Mouse (Mus musculus) layer of hippocampus, postnatal 25 days (tissue): ENCODE measurements around the gene Txnrd1. TPM values are rescaled to one million over a fixed set of nuclear protein-coding genes. Genes with fewer than 3 reads are reported as not detected.

Source experiments
- DNase-seq, 2 experiments: peaks; one replicate each; pipeline ENCODE4 v3.0.0; 2022; ENCODE audit warnings: mixed read lengths in 2 of 2, low spot score in 1 of 2; ENCODE audit errors: extremely low spot score in 1 of 2
- total RNA-seq, 2 experiments: library from RNA; stranded (reverse); gene quantifications; 2 replicates each; pipeline ENCODE4 v1.2.3; 2021

The Txnrd1 gene
- total RNA-seq, 2 experiments from 2014 or later = 45.5 to 55.2 TPM

DNA sequence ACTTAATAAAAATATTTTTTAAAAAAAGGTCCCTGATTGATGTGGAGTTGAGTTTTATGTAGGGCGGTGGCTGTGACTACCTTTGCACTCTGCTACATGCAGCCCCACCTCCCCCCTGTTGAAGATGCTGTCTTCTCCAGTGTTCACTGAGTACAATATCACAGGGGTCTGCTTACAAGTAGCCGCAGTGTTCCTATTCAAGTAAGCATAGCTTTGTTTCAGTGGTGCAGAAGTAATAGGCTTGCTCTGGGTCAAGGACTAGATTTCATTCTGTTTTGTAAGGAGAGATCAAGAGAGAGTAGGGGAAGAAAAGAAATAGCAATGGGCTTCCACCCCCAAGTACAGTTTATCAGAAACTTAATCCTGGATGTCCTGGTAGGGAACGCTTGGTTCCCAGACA is 16.2 kb upstream of the Txnrd1 start:
- no peak for DNase-seq

DNA sequence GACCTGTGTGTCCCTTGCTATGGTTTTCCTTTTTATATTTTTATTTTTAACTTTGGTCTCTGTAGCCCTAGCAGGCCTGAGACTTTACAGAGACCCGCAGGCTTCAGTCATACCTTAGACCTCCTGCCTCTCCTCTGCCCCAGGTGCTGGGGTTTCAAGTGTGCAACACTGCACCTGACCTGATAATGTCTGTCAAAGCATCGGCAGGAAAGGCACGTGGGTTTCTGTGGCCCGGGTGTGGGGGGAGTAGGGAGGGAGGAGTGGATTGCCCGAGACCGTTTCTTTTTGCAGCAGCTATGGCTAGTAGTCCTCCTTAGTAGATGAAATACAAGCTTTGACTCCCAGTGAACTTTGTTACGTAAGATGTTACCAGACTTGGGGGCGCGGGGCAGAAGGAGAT is 15.8 kb upstream of the Txnrd1 start:
- no peak for DNase-seq

DNA sequence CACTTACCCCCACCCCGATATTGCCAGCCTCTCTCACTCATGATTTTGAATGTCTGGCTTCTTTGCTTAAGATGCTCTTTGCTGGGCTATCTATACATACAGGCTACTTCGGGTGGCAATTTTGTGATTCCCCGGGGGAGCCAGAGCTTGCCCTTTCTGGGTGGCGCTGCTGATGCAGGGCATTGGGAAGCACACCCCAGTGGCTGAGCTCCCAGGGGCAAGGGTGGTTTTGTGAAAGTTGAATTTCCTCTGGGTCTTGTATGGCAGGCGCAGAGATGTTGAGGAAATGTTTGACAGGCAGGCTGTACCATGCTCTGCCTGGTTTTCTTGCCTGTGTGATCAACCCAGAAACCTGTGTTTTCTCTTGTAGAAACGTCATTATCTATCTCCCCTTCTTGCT is 15.1 kb upstream of the Txnrd1 start:
- no peak for DNase-seq

DNA sequence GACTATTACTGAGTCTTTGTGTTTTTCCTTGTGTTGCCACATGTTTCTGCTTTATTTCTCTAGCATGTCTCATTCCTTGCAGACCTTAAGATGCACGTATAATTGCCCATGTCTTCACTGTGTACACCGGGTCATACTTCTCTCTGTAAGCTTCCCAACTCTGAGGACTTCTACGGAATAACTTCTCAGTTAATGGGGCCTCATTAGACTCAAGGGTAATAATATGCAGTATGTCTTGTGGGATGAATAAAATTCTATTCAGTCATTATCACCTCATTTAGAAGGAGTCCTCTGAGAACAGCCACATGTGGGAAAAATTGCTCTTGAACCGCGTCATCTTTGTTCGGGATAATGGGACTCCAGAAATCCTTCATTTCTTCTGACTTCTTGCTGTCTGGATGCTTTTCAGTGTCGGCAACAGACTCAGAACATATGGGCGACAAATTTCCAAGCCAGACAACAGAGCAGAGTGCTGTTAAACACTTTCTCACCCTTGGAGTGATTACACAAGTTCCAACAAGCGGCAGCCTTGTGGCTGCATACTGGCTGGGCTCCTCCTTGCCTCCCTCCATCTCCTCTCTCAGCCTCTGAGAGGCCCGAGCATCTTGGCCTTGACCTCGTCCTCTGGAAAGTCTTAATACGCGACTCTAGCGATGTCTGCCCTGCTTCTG is 10.5 kb upstream of the Txnrd1 start:
- no peak for DNase-seq

DNA sequence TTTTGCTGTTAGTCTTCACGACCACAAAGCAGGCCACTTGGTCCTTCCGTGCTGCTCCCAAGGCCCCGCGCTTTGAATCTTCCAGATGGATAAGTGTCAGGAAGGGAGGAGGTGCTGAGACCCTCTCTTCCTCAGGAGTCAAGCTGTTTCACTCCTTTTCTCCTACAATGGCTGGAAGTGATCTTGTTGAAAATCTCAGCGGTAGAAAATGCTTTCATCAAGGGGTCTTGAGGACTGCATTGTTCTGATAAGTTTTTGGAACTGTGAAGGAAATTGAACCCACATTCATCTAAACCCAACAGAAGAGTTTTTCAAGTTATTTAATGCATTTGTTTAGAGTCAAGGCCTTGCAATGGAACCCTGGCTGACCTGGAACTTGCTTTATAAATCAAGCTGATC is 10.0 kb upstream of the Txnrd1 start:
- DNase-seq = no peak

DNA sequence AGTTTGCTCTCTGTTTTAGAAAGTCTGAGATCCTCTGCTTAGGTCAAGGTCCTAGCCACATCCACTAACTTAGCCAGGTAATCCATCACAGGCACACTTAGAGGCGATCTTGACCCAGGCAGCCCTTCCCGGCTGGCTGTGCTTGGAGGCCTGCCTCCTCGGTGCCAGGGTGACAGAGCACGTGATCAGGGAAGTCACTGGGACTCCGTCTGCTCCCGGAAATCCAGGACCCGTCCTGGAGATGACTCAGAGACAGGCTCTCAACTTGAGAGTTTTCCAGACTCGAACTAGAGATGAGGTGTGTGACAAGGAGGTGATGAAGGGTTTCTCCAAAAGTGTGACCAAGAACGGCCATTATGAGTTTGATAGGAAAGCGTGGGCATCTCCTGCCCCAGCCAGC is 9.2 kb upstream of the Txnrd1 start:
- no peak for DNase-seq

DNA sequence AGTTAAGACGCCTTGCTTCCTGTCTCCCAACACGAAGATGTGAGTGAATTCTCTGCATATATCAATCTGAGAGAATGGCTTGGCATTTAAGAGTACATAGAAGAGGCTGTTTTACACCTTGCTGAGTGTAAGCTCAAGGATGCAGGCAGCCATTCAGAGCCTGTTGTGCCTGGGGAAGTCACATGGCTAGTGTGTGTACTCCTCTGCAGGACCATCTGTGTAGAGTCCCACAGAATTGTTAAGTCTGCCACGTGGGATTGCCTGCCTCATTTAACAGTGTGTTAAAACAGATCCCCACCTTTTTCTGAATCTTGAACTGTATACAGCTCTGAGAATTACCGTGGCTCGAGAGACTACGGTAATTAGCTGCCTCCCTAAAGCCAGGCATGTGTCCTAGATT is 7.2 kb upstream of the Txnrd1 start:
- no peak for DNase-seq

DNA sequence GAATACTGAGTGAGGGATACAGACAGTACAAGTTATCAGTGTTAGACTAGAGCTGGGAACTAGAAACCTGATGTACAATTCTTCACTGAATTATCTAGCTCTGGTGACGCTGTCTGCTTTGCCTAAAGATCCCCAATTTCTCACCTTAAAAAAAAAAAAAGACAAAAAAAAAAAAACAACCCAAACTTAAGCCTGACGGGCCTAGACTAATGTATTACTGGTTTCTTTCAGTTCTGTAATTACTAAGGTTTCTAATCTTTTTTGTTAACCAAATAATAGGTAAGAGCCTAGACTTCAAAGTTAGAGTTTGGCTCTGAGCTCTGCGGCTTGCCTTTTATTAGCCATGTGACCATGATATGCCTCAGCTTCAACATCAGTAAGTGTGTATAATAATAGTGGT is 2.1 kb downstream of the Txnrd1 start:
- DNase-seq = no peak

DNA sequence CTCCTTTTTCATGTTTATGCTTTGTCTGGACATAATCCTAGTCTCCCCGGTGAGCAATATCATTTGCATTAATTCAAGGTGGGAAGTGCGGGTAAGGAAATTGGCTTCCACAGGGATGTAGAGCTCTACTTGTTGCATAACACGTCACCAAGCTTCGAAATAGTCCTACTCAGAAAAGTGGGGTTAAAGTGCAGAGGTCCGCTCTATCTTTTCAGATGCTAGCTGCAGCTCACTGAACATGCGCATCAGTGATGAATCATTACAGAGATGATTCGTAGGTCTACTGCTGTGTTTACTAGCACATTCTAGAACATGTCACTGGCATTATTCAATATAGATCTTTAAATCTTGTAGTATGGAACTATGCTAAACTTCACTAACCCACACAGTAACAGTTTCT is 4.6 kb downstream of the Txnrd1 start:
- DNase-seq = no peak

DNA sequence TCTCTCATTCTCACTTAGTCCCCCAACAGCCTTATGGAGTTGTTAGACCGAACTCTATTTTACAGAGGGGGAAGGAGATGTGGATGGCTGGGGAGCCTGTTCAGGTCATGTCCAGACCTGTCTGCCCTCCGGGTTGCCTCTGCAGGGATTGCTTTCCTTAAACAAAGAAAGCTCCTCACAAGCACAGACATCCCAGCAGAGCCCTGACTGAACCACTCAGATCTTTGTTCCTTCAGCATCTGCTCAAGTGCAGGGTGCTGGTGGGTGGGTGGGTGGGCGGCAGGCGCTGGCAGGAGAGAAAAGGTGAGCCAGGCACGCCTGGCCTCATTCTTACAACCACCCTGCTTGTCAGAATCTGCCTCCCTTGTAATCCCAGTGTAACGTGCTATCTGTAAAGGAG is 10.3 kb downstream of the Txnrd1 start:
- DNase-seq = no peak

DNA sequence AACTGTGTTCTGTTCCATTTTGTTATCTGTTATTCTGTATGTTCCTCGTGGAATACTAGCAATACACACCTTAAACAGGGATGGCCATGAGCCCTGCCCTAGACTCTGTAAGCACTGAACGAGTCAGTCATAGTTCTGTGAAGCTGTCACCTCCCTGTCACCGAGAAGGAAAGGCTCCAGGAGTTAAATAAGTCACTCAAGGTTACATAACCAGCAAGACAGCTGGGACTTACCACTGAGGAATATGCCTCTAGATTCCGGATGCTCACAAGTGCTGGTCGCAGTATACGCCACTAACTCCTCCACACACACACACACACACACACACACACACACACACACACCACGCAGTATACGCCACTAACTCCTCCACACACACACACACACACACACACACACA is 11.0 kb downstream of the Txnrd1 start:
- no peak for DNase-seq

DNA sequence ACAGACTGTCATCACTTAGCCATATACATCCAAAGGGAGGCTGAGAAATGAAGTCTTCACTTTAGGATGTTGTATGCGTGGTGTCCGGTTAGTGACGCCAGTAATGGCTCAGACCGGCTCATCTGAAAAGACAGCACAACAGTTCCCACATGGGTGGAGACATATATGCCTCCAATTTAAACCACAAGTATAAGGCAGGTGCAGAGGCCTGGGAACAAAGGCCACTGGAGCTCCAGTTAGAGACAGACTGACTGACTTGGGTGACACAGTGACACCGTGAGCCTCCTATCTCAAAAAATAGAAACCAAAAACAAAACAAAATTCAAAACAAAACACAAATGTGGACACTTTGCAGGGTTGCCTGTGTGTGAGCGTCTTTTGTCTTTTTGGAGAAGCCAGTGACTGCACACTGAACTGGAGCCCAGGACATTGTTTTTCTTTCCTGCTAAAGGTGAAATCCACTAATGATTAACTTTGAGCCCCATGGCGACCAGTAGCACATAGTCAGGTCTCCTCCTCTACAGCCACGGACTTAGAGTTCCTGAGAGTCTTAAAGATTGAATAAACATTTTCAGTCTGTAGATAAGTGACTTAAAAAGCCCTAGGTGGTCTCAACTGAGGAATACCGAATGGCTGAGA is 14.2 kb downstream of the Txnrd1 start:
- no peak for DNase-seq

DNA sequence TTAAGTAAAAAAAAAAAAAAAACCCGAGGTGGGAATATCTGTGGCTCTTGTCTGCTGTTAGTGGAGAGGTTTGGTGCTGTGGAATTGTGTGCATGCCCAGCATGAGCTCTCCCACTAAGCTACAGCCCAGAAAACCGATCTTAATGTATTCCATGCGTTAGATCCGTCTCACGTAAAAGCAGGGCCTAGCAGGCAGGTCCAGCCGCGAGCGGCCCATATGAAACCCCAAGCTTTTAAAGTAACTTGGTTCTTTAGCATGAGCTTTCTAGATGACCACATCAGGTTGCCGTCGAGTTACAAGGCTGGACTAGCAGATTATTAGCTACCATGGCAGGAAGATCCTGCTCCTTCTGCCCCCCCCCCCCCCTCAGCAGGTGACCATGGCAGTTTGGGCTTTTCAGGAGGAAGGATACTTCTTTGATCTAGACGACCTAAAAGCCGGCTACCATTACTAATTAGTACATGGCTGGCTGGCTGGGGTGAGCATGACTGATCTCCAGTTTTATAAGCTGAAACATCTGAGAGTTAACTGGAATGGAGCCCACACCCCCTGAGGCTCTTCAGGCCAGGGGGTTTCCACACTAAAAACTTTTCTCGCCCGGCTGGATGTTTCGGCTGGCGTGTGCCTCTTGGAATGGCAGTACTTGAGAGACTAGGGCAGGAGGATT is 16.1 kb downstream of the Txnrd1 start:
- DNase-seq = no peak

DNA sequence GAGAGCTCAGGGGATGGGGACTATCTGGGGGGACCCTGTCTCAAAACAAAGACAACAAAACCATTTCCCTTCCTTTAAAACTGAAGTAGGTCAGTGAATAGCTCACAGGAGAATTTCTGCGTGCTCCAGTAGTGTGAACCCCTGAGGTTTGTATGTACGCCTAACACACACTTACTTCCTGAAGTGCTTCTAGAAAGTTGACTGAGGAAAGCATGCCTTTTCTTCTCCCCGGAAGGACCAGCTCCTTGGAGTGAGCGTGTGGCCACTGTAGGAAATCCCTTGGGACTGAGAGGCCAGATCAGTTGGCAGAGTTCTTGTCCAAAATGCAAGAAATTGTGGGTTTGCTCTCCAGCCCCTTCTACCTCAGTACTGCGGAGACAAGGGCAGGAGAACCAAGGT is 16.6 kb downstream of the Txnrd1 start:
- DNase-seq = no peak

DNA sequence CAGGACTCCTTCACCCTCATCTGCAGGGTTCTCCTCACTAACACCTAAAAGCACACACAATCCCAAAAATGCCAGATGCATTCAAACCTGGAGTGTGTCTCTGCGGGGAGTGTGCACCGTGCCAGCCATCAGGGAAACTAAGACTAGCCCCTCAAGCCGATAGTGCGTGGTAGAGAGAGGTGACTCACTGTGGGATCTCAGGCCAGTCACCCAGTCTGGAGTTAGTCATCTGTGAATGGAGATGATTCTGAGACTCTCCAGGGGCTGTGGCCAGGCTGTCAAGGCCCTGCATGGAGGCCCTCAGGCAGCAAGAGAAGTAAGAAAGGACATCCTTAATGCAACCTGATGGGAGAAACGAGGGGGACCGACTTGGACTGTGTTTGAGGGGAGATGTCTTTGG is 18.0 kb downstream of the Txnrd1 start:
- DNase-seq = no peak

DNA sequence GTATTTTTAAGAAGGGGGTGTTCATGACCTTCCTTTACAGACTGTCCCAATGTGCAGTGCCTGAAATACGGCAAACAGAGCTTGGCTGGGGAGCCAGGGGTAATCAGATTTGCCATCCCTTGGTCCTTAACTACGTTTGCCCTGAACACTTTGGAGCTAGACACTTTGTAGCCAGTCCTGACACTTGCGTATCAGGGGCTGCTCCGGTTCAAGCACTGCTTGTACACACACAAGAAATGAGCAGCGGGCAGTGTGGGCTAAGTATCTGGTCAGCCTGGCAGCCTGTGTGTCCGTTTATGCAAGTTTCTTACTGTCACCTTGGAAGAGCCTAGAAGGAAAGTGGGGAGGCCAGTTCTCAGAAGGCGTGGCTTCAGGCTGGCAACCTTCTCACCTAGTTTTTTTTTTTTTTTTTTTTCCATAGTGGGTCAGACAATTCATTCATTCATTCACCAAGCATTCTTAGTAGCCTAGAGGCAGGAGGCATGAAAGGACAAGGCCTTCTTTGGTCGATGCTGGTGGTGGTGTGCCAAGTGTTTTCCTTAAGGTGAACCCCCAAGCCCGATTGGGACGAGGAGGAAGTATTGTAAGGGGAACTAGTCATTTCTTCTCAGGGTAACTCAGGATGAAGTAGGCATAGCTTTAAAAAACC is 24.4 kb downstream of the Txnrd1 start:
- no peak for DNase-seq

DNA sequence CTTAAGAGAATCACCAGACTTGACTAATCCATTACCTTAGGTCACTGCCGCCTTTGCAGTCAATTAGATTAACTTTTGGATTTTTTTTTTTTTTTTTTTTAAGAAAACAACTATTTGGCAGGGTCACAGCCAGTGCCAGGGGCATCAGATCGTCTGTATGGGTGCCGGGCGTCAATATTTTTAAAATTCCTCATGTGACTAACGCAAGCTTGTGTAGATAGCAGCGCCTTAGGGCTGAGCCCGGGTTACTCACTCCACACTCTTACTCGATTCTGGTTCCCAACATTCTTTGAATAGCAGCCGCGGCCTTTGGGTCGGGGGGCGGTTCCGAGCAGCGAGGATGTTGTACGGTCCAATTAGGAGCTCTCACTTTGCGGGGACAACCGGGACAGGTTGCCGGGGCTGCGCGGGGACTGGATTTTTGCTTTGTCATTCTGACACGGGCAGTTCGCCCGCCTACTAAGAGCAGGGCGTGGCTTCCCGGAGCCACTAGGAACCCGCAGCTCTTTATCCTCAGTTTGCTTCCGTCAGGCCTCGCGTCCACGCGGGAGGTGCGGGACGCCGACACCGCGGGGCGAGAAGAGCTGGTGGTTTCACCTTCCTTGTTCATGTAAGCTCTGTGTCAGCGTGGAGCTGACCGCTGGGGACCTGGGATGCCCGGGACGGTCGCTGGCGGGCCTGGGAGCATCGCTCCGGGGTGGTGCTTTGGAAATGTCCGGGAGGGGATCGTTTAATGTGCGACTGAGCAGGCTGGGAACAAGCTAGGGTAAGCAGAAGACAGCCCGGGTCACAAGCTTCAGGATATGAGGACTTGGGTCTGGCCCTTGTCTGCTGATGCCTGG is 25.2 kb downstream of the Txnrd1 start:
- DNase-seq = peak; percentile 77 to 79

DNA sequence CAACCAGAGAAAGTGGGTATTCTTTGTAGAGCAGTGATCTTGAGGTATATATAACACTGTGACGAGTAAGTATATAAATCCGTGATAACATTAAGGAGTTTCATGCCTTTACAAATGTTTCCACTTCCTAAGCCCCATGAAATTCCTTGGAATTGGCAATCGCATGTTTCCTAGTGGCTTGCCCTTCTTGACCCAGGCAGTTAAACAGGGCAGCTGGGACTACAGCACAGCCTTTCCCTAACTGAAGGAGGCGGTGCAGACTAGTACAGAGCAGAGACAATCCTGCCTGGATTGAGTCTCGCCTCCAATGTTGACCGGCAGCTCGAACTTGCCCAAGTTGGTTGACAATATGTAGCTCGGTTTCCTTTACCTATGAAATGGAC is 25.8 kb downstream of the Txnrd1 start:
- DNase-seq = no peak

DNA sequence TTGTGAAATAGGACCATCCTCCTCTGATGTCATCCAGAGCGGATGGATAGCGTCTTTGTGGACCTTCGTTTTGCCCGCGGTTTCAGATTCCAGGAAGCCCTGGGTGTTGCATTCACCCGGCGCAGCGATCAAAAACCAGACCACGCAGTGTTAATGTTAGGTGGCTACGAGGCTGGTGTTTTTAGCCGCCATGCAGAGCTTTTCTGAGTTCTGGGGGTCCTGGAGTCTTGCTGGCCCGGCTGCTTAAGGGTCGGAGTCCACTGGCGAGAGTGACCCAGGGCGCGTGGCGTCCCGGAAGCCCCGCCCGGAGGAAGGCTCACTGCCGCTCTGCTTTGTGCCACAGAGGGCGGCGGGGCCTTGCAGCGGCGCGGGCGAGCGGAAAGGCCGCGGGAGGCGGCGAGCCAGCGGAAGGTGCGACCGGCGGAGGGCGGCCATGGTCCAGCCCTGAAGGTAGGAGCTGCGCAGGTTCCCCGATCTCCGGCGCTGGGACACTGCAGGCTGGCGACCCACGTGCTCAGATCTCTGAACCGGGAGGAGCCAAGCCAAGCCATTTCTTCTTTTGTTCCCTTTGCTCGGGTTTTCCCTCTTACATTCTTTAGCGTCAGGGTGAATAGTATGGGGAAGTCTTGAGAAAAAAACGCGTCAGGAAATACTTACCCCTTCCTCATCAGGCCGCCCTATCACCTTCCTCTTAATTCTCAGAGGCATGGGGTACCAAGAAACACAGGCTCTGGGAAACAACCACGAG is 26.6 kb downstream of the Txnrd1 start:
- DNase-seq = peak; percentile 30 to 39

DNA sequence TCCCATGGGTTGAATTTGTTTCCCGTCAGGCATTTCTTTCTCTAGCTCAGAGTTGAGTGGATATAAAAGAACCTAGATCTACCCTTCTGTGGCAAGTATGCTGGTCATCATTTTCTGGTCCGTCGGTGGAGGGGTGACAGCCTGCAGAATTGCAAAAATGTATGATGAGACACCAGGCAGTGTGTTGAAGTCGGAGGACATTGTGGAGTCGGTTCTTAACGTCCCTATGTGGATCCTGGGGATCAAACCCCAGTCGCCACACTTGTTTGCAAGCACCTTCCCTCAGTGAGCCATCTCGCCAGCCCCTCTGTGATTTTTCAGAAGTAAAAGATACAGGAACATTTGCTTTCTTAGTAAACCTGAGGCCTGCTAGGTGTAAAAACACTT is 27.2 kb downstream of the Txnrd1 start:
- no peak for DNase-seq
